Mouse (Mus musculus): ENCODE data around the gene Ccdc32. TPM values are rescaled to one million over a fixed set of nuclear protein-coding genes. Genes with fewer than 3 reads are reported as not detected.

The Ccdc32 gene
- polyA plus RNA-seq, 1 experiment from 2014 or later = 31.1 TPM

- ATAC-seq = peak; percentile 19
- Histone ChIP-seq H3K9me3 (replicated peaks) (no peaks in the 10 kb centered on the region), H3K4me1 (peaks cover 23% of the 10 kb centered on the region), H3K4me3 (peak overlapping the region; percentile 59), H3K36me3 (ENCODE audit: poor library complexity, severe bottlenecking) (no peaks in the 10 kb centered on the region), H3K27ac (no peak overlapping the region), H3K27me3 (peaks cover 46% of the 10 kb centered on the region), H3K9ac (peak overlapping the region; percentile 80), H3K4me2 (peak overlapping the region; percentile 89)
- WGBS = 1% methylated on average over 15 of the region's 15 CpGs
Measured at GRCm38 (mm10) chr2:118975855-118976254, 53.3 kb downstream of the Ccdc32 start.

- no peak overlapping the region for H3K27ac ChIP-seq
- H3K9ac ChIP-seq = peak overlapping the region; percentile 57; the same call in 1 of the 2 replicates
- H3K4me2 ChIP-seq = peak overlapping the region; percentile 73
- WGBS = 1% methylated on average over 33 of the region's 33 CpGs
- H3K27me3 ChIP-seq = peaks cover 38% of the 10 kb centered on the region
- no peaks in the 10 kb centered on the region for H3K9me3 ChIP-seq (replicated peaks)
- ATAC-seq = peak; percentile 72
- H3K4me1 ChIP-seq = peaks cover 23% of the 10 kb centered on the region
- H3K36me3 ChIP-seq (ENCODE audit: poor library complexity, severe bottlenecking) = no peaks in the 10 kb centered on the region
- peak overlapping the region; percentile 37 for H3K4me3 ChIP-seq
Measured at GRCm38 (mm10) chr2:118972687-118973376, 56.4 kb downstream of the Ccdc32 start.

GRCm38 (mm10) chr2:118972048-118972447 is 57.1 kb downstream of the Ccdc32 start:
- Histone ChIP-seq H3K4me2 (no peak overlapping the region), H3K9me3 (replicated peaks) (no peaks in the 10 kb centered on the region), H3K27ac (no peak overlapping the region), H3K4me1 (peaks cover 22% of the 10 kb centered on the region), H3K9ac (no peak overlapping the region), H3K27me3 (peaks cover 31% of the 10 kb centered on the region), H3K4me3 (no peak overlapping the region), H3K36me3 (ENCODE audit: poor library complexity, severe bottlenecking) (no peaks in the 10 kb centered on the region)
- 81% methylated on average over 5 of the region's 5 CpGs for WGBS
- no peak for ATAC-seq

- Histone ChIP-seq H3K27me3 (peaks cover 15% of the 10 kb centered on the region), H3K9ac (no peak overlapping the region), H3K4me1 (peaks cover 3% of the 10 kb centered on the region; the same call in 1 of the 2 replicates), H3K4me3 (no peak overlapping the region), H3K9me3 (replicated peaks) (no peaks in the 10 kb centered on the region), H3K36me3 (ENCODE audit: poor library complexity, severe bottlenecking) (no peaks in the 10 kb centered on the region), H3K4me2 (no peak overlapping the region), H3K27ac (no peak overlapping the region)
- 87% methylated on average over 11 of the region's 11 CpGs for WGBS
- no peak for ATAC-seq
Measured at GRCm38 (mm10) chr2:118969585-118970147, 59.5 kb downstream of the Ccdc32 start.

Other genes with a start within 250 kb of the Ccdc32 start
- gene Disp2, start 249.7 kb downstream of the Ccdc32 start, polyA plus RNA-seq (2015; fragmentation: Nextera tagmentation; extraction: Ambion mirVana) = 13.6 and 15.7 TPM in 2 replicates
- gene Knstrn, start 215.4 kb downstream of the Ccdc32 start, polyA plus RNA-seq (2015; fragmentation: Nextera tagmentation; extraction: Ambion mirVana) = 130 and 133 TPM in 2 replicates
- gene Ivd, start 167.4 kb downstream of the Ccdc32 start, polyA plus RNA-seq (2015; fragmentation: Nextera tagmentation; extraction: Ambion mirVana) = 54.0 and 58.4 TPM in 2 replicates
- 4.4 and 4.5 TPM in 2 replicates for gene Bahd1, start 129.0 kb downstream of the Ccdc32 start, polyA plus RNA-seq (2015; fragmentation: Nextera tagmentation; extraction: Ambion mirVana)
- 5.9 and 6.9 TPM in 2 replicates for gene Chst14, start 102.9 kb downstream of the Ccdc32 start, polyA plus RNA-seq (2015; fragmentation: Nextera tagmentation; extraction: Ambion mirVana)
- 7.3 and 7.7 TPM in 2 replicates for gene Rpusd2, start 5.4 kb upstream of the Ccdc32 start, polyA plus RNA-seq (2015; fragmentation: Nextera tagmentation; extraction: Ambion mirVana)
- 65.5 and 66.6 TPM in 2 replicates for gene Knl1, start 17.7 kb upstream of the Ccdc32 start, polyA plus RNA-seq (2015; fragmentation: Nextera tagmentation; extraction: Ambion mirVana)
- gene Rad51, start 83.4 kb upstream of the Ccdc32 start, polyA plus RNA-seq (2015; fragmentation: Nextera tagmentation; extraction: Ambion mirVana) = 42.9 and 50.7 TPM in 2 replicates
- 44.7 and 49.6 TPM in 2 replicates for gene Rmdn3, start 127.6 kb upstream of the Ccdc32 start, polyA plus RNA-seq (2015; fragmentation: Nextera tagmentation; extraction: Ambion mirVana)
- 1.7 and 2.5 TPM in 2 replicates for gene Gchfr, start 138.4 kb upstream of the Ccdc32 start, polyA plus RNA-seq (2015; fragmentation: Nextera tagmentation; extraction: Ambion mirVana)
- gene Gm14137, start 145.1 kb upstream of the Ccdc32 start, polyA plus RNA-seq (2015; fragmentation: Nextera tagmentation; extraction: Ambion mirVana) = 0.88 and 0.93 TPM in 2 replicates
- 49.3 and 53.9 TPM in 2 replicates for gene Zfyve19, start 179.2 kb upstream of the Ccdc32 start, polyA plus RNA-seq (2015; fragmentation: Nextera tagmentation; extraction: Ambion mirVana)
- 25.0 and 25.2 TPM in 2 replicates for gene Dnajc17, start 179.4 kb upstream of the Ccdc32 start, polyA plus RNA-seq (2015; fragmentation: Nextera tagmentation; extraction: Ambion mirVana)
- not detected in 2 replicates for gene Ppp1r14d, start 200.5 kb upstream of the Ccdc32 start, polyA plus RNA-seq (2015; fragmentation: Nextera tagmentation; extraction: Ambion mirVana)
- gene Spint1, start 208.0 kb upstream of the Ccdc32 start, polyA plus RNA-seq (2015; fragmentation: Nextera tagmentation; extraction: Ambion mirVana) = 0.26 and 0.52 TPM in 2 replicates
- 6.2 and 8.0 TPM in 2 replicates for gene Rhov, start 241.9 kb upstream of the Ccdc32 start, polyA plus RNA-seq (2015; fragmentation: Nextera tagmentation; extraction: Ambion mirVana)